Mouse (Mus musculus) testis, postnatal 14 days (tissue): ENCODE data around the gene Nod1.

Source experiments
- DNase-seq: peaks from one replicate; pipeline ENCODE4 v3.0.0; 2021; ENCODE audit warnings: low spot score

The Nod1 gene

GRCm38 (mm10) chr6:54880086-54880485 lies 92.3 kb downstream of the Nod1 start:
- DNase-seq = no peak

GRCm38 (mm10) chr6:54878546-54878945 lies 93.9 kb downstream of the Nod1 start:
- no peak for DNase-seq

GRCm38 (mm10) chr6:54877651-54878050 lies 94.8 kb downstream of the Nod1 start:
- no peak for DNase-seq

DNA sequence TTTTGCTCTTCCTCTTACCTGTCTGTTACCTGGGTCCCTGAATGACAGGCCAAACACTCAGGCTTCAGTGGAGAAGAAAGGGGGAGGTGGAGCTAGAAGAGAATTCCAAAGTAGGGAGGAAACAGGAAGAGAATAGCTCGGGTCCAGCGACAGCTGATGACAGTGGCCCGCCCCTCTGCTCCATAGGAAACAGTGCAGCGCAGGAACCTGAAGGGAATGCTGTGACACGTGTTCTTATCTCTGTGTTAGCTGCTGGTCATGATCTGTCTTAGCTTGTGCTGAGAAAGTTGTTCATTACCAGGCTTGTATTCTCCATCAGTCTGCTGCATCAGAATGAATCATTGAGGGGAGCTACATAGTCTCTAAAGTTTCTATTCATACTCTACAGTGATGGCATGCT lies 95.6 kb downstream of the Nod1 start:
- DNase-seq = no peak
